Mouse (Mus musculus) adrenal gland, postnatal 10 days (tissue): ENCODE data around the gene AA986860. TPM values are rescaled to one million over a fixed set of nuclear protein-coding genes. Genes with fewer than 3 reads are reported as not detected.

Source experiments
- DNase-seq: peaks from one replicate; pipeline ENCODE4 v3.0.0; 2021; ENCODE audit warnings: mixed read lengths
- total RNA-seq, 2 experiments: library from RNA; stranded (reverse); gene quantifications; 2 replicates each; pipeline ENCODE4 v1.2.3; 2021

AA986860 gene
- total RNA-seq, 2 experiments from 2014 or later, result 2.1 to 2.3 TPM

DNA sequence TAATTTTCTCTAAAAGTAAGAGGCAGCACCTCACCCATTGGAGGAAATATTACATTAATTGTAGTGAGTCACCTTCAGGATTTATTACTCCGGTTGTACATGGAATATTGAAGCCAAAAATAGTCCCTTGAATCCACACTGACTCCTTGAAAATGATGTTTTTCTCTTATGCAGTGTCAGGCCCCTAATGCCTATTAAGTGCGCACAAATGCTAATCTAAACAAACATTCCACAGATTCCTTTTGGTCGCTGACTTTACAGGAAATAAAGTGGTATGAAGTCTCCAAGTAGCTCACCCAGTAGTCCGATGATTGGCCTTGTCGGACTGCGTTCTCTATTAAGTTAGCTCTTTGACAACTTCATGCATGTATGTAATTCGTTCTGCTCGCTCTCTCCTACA lies 3.1 kb downstream of the AA986860 start:
- DNase-seq, result no peak

DNA sequence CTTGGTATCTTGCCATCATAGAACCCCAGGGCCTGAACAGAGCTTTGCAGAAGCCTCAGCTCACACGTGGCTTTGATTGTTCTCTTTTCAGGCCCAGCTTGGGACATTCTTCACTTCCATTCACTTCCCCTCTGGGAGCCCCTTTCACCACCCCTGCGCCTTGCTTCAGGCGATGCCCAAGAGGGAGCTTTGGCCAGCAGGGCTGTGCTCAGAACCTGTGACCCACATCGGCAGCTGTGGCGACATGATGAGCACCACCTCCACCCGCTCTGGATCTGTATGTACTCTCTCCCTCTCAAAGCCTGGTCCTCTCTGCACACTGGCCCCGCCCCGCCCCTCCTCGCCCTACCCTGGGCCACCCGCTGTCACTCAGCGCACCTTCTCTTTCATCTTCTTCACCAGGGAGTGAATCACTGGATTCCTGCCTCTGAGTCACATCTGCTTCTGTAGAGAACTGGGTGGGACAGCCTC lies 5.7 kb downstream of the AA986860 start:
- peak; percentile 33 for DNase-seq

DNA sequence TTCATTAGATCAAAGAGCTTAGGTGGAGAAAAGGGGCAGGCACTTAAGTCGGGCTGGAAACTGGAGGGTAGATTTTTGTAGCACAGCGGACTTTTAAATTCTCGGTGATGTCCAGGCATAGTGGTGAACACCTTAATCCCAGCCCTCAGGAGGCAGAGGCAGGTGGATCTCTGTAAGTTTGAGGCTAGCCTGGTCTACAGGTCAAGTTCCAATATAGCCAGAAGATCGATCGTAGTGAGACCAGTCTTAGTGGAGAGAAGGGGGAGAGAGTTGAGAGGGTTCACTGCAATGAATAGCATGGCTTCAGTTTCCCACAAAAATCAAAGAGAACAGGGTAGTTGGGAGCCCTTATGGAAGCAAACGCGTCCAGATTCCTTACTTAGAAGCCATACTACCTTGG lies 6.1 kb downstream of the AA986860 start:
- no peak for DNase-seq

DNA sequence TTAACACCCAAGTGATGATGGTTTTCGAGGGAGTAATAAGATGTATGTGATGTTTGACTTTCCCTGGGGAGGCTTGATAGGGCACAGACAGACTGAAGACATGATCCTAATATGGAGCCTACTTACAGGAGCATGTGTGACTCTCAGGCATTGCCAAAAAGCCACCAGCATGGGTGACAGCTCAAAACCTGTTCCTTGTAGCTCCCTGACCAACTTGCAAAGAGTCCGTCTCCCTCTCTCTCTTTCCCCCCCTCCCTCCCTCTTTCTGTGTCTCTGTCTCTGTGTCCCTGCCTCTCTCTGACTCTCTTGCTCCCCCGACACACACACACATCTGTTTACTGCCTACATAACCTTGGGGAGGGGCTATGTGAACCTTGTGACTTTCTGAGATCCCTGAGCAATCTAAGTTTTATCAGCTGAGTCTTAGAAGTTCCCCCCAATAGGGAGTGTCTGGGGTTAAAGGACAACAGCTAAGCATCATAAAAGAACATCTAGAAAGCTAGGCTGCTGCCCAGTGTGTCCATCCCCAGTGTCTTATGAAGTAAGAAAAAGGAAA lies 6.9 kb downstream of the AA986860 start:
- DNase-seq, result no peak

DNA sequence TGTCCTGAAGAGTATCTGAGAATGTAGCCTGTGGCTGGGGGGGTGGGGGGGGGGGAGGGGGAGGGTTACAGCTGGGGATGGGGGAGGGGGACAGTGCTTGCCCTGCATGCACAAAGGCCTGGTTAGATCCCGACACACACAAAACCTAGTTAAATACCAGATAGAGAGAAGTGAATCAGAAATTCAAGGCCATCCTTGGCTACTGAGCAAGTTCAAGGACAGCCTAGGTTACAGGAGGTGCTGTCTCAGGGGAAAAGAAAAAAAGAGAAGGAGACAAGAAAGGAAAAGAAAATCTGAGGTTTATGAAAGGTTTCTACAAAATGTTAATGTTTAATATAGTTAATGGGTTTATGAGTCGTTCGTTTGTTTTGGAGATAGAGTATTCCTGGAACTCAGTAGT lies 7.9 kb downstream of the AA986860 start:
- no peak for DNase-seq

DNA sequence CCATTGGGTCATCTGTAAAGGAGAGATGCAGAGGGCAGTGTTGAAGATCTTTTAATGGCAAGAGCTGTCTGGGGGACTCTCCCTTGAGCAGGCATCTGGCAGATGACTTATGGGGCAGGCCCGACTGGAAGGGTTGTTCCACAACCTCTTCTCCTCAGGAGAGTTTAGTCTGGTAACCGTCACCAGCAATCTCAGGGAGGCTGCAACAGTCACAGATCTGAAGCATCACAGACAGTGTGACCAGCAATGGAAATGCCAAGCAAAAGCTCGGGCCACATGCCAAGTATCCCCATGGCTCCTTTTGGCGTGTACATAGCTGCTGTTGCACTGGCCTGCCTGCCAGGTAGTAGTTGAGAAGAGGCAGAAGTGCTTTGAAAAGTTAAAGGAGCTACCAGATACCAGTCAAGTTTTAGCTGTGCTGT lies 8.5 kb downstream of the AA986860 start:
- peak; percentile 57 for DNase-seq

DNA sequence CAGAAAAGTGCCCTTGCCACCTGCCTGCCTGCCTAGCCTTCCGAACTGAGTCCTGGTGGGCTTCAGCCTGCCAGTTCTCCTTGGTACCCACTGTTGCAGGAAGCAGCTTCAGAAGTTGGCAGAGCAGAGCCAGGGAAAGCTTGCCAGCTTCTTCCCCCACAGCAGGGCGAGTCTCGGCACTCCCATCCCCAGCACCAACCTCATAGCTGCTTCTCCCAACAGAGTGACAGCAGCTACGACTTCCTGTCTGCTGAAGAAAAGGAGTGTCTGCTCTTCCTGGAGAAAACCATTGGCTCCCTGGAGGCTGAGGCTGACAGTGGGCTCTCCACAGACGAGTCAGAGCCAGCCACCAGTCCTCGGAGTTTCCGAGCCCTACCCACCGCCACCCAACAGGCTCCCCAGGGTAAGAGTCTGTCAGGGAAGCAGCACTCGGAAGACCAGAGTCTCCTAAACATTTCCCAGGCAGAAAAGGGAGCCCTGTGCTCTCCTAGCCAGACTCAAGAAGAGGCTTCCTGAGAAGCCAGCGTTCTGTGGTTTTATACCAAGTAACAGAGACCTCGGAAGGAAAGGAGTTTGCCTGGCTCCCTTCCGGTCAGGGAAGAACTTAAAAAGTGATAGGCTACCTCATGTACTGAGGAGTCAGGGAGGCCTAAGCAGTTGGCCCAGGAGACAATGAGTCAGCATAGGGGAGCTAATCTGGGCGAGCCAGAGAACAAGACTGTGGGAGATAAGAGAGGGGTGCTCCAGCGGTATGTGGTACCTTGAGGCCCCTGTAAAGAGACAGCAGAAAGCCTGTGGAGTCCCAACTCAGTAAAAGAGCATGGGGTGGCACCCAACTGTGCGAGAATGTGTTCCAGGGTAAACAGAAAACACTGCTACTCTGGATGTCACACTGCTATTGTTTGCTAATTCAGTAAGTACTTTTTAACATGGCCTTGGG lies 9.3 kb downstream of the AA986860 start:
- no peak for DNase-seq

DNA sequence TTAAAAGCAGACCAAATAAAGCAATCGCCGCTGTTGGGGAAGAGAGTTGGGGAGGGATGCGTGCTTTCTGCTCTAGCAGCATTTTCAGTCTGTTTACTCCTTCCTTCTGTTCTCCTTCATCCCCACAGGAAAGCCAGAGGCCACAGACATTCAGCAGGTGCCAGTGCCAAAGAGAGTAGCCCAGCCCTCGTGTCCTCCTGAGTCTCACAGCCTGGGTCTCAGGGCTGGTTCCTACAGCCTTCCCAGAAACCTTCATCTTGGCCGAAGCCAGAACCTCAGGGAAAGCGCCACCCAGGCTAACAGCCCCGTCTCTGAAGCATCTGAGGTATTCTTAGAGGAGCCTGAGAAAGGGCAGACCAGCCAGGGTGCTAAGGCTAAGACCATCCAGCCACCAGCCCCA lies 10.4 kb downstream of the AA986860 start:
- DNase-seq, result no peak

DNA sequence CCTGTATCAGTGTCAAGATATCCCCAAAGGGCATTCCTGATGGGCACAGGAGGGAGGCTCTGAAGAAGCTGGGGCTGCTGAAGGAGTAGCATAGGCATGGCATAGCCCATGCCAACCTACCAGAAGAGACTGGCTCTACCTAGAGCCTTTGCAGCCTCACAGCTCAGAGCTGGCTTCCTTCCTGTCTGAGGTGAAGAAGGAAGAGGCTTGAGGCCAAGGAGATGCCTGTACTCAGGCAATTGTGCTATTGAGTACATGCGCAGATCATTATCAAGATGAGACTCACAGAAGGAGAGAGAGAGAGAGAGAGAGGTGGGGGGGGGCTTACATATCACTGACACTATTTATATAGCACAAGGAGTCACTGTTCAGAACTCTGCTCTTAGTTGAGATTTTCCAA lies 12.0 kb downstream of the AA986860 start:
- DNase-seq, result no peak

DNA sequence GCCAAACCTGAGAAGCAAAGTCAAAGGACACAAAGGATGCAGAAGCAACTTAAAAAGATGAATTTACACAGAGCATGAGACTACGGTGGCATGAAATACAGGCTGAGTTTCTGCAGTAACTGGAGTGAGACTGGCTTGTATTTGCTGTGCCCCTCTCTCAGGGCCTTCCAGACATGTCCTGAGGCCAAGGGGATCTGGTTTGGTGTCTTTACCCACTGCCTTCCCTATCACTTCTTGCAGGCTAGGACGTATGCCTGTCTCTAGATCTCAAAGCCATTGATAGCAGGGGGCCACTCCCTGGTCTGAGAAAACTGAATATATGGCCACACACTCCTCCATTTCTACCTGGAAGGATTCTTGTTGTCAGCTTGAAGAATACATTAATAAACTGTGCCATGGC lies 12.4 kb downstream of the AA986860 start:
- DNase-seq, result no peak

DNA sequence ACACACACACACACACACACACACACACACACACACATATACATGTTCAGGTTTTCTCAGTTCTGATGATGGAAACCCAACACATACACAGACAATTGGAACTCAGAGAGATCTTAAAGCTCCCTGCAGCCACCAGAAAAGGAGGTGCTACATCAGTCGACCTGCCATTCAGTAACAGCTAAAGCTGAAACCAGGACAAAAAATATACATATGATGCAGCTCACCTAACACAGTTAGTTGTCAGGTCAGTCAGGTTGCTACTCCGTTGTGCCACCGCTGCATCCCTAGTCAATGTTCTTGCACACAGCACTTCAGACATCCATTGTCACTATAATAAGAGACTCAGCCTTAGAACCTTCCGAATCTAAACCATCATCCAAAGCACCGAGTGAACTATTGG lies 13.2 kb downstream of the AA986860 start:
- no peak for DNase-seq

DNA sequence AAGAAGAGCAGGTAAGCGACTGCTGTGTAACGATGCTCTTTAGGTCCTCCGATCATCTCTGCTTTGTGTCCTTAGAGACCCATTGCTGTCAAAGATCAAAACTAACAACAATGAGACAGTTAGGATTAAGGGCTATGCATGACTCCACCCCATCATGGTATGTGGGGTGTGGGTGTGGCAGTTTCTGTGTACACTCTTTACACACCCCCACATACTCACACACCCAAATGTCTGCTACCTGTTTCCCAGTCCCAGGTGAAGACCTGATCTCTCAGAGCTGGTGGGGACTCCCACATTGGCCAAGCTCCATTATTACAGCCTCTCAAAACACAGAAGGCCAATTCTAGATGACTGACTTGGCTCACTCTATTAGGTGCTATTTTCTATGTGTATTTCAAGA lies 13.8 kb downstream of the AA986860 start:
- no peak for DNase-seq

DNA sequence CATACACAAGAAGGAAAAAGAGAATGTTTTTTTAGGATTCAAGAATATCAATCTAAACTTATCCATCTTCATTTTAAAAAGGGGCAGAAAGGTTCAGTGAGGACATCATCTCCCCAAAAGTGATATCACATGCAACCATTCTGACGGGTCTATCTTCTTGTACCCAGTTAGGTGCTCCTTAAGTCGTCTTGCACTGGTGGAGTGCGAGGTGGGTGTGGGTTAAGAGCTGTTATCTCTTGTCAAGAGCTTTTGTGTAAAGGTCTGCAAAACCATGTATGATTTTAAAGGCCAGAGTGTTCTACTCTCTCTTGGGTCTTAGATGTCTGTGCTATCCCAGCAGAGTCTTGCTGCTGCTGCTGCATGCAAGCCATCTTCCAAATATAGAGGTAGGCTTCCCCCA lies 15.0 kb downstream of the AA986860 start:
- no peak for DNase-seq

DNA sequence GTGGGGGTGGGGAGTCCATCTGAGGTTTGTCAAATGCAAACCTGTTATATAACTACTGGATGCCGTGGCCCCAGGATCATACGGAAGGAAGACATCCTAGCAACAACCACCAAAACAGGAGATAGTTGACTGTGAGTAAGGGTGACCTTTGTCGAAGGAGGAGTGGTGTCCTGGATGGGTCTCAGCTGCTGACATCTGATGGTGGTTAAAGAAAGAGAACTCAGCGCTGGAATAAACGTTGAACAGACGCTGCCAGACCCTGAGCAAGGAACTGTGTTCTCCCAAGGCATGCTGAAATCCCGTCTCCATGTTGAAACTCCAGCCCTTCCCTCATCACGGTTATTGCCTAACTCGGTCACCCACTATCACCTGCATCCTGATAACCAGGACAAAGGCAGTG lies 27.9 kb downstream of the AA986860 start:
- no peak for DNase-seq

DNA sequence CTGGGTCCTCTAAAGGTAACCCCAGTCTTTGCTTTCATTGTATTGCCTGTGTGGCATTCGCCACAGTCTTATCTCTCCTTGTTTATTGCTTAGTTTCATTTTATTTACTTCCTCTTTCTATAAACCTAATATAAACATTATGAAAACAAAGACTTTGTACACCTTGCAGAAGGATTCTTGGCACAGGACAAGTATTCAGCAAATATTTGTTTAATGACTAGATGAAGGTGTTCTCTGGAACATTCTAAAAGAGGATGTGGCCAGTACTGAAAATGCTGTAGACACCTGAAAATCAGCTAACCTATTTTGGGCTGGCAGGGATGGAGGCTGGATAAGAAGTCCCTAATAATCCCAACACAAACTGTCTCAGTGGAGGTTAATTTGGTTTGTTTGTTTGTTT lies 29.8 kb downstream of the AA986860 start:
- DNase-seq, result no peak

DNA sequence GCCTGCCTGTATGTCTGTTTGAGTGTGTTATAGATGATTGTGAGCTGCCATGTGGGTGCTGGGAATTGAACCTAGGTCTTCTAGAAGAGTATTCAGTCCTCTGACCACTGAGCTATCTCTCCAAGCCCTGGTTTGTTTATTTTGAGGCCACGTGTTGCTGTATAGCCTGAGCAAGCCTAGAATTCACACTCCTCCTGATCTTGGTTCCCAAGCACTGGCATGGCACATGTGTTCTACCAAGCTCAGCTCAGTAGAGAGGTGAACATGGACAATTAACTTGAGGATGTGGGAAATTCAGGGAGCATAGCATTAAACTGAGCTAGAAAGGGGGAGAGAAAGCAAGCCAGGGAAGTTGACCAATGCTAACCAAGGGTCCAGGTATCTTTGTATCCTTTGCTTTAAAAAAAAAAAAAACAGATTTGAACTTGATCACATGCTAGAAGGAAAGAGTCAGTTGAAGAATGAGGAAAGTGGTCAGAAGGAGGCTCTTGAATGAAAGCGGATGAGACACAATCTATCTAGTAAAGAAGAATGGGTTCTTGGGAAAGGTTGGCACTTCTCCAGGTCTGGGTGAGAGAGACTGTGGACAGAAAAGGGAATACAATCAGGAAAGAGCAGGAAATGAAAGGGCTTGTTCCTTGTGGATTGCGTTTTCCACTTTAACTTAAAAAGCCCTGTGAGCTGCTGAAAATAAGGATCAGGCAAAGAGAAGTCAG lies 30.4 kb downstream of the AA986860 start:
- DNase-seq, result no peak

DNA sequence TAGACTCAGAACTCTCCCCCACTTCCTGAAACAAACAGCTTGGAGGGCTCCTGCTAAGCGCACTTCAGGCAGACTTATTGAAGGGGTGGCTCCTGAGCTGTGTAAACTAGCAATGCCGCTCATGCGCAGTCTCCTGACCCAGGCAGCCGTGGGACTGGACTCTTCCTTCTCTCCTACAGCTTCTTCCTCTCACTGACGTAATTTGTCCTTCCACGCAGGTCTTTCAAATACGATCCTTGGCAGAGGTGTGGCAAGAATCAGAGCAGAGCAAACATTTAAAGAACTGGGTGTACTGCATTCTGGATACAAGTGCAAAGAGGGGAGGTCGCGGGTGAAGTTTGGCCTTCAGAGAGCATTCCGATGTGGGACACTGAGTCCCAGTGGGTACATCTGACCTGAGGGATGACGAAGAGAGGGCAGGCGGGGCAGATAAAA lies 32.3 kb downstream of the AA986860 start:
- no peak for DNase-seq

DNA sequence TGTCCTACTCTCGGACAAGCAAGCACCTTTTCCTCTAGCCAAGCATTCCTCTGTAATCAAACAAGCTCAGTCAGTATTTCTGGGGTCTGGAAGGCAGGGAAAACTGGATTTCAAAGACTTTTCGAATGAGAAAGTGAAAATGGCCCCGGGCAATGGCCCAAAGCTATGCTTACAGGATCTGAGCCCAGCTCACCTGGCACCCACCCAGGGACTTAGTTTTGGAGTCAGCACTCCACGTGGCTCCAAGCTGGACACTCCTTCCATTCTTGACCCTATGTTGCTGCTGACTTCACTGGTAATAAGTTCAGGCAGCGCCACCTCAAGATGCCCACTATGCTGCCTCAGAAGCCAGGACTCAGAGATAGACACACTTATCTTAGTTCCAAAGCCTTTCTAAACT lies 35.3 kb downstream of the AA986860 start:
- DNase-seq, result peak; percentile 14

DNA sequence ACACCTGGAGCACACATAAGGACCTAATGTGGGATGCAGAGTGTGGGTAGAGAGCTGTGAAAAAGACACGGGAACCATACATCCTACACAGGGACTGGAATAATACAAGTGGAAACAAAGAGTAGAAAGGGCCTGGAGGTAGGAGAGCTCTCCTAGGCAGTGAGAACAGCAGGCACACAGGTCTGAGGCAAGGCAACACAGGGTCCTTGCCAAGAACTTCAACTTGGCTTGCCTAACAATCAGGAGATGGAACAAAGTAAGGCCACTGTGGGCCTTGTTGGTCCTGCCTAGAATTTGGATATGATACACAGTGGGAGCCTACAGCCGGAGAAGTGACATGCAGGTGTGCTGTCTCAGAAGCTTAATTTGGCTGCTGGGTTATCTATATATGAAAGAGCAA lies 38.1 kb downstream of the AA986860 start:
- DNase-seq, result no peak

DNA sequence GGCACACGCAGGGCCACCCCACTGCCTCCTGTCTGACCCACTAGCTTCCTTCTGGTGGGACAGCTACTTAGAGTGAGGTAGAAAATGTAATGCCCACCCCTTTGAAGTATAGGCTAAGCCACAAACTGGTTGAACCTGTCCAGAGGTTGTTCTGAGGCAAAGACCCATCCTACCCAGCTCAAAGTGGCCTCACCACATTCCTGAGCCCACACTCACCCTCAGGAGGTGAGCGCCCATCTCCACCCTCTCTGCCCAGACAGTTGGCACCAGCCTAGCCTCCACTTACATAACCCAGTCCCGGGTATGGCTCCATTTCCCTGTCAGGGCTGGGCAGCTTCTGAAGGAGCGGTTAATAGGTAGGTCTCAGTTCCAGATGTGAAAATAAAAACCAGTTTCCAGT lies 38.7 kb downstream of the AA986860 start:
- DNase-seq, result no peak

DNA sequence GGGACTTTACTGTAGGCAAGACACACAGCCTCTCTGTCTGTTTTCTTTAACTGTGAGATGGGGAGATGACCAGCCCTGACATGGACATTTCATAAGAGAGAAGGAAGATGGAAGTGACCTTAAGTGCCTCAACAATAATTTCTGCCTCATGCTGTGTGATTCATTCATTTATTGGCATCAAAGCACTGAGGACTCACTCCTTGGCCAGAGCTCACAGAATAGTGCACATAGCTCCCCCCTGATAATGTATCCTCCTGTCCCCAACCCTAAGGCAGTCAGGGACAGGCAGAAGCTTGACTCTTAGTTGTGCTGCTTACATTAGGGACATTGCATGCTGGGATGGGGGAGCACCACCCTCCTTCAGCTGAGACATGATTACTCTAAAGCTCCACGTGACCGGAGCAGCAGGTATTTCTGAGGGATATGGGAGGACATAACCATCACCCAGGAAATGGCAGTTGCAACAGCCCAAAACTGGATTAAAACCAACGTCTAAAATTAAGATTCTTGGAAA lies 39.3 kb downstream of the AA986860 start:
- DNase-seq, result no peak

DNA sequence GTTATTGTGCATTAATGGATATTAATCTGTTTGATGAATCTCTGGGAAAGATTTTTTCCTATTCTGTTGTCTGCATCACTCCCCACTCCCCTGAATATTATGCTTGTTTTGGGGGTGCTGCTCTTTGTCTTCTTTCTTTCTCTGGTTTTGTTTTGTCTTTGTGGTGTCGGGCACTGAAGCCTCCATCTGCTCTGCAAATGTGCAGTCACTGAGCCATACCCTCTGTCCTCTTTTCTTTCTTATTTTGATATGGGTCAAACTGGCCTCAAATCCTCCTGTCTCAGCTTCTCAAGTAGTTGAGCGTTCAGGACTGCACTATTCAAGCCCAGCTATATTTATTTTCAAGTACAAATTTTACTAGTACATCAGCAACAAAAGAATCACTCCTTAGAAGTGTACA lies 43.5 kb downstream of the AA986860 start:
- no peak for DNase-seq
